Mouse (Mus musculus) urinary bladder, postnatal 4 days (tissue): Measurements from ENCODE around the gene Zcchc14.

Experiments
- DNase-seq, 2 experiments: peaks; one replicate each; pipeline ENCODE4 v3.0.0; 2021 to 2022; ENCODE audit warnings: low spot score in 2 of 2

Zcchc14 gene

DNA sequence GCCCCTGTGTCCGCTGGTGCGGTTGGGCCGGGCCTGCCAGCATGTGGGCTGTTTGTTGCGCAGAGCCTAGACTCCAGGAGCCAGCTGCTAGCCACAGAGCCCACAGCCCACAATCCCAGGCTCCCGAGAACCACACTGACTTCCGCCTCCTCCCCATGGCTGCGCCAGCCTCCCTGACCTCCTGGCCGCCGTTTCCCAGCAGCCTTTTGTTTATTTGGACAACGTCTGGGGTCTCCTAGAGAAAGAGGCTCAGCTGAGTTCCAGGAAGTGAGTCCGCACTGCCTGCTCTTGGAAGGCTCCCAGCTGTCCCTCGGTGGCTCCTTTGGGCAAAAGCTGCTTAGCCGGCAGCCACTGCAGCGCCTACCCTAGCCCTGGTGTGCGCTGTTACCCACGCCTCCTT is 12.6 kb upstream of the Zcchc14 start:
- peak; percentile 63 to 72 for DNase-seq

DNA sequence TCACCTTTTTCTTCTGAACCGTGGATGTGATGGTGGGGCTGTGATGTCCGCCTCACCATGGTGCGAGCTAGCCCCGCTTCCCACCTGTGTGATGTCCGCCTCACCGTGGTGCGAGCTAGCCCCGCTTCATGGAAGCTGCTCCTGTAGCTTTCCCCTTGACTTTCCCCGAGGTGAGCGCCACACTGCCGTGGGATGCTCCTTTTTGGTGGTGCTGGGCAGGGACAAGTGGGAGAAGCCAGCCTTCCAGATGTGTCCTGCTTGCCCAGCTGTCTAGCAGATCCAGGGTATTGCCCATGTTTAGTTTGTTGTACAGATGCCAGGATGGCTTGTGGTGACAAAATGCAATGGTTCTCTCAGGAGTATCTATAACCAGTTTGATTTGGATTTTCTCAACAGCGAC is 10.4 kb upstream of the Zcchc14 start:
- DNase-seq = no peak

DNA sequence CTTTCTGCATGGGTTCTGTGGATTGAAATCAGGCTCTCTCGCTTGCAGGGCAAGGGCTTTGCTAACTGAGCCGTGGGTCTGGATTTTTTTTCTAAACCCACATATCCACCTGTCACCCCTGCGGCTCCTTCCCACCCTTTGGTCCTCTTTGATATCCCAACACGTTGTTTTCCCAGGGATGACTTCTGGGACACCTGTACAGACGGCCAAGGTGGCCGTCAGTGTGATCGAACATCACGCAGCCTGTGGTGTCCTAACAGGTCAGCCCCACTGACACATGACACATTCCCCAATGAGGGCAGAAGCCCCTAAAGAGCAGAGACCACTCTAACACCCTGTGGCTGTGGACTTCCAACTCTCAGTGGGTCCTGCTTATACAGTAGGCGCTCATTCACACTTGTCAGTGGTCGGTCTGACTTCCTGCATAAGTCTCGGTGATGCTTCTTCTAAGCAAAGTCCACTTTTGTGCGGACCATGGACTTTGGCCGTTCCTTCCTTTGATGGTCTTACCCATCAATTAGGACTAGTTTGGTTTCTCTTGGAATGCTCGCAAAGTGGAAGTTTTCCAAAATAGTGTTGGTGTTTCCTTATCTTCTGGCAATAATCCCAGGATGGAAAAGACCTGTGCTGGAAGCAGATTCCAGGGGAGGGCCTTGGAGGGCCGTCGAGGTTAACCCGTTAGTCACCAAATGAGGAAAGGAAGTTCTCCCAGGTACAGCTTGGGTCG is 9.1 kb upstream of the Zcchc14 start:
- DNase-seq = no peak

DNA sequence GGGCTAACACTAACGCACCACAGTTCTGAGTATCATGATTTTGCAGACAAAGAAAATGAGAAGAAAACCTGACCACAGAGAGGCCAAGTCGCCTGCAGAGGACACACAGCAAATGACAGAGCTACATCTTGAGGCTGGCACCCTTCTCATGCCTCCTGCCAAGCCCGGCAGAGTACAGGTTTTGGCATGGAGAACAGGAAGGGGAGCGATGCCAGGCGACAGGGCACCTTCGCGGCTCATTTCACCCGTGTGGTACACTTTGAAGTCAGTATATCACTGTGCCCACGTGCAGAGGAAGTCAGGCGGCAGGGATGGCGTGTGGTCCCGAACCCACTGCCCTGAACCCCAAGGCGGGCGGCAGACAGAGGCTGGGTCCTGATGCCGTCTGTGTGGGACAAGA is 7.9 kb upstream of the Zcchc14 start:
- DNase-seq = no peak

DNA sequence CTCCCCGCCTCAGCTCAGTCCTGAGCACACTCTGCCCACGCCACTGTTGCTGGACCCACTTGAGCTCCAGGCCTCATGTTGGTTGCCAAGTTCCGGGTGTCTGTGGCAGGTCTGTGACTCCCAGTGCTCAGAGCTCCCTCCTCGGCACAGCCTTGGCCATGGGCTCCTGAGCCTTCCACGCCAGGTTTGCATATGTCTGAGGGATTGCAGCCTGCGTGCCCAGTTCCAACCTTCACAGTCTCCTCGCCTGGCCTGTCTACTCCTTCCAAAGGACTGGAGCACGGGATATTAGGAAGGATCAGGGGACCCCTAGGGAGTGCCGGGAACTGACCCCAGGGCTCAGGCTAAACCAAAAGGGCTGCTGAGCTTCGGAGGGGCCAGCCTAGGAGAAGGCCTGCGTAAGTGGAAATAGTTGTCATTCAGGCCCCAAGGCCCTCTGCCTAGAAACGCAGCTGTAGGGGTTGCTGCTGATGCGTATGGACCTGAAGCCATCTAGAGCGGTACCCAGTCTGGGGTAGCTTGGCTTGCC is 2.3 kb upstream of the Zcchc14 start:
- DNase-seq = no peak

DNA sequence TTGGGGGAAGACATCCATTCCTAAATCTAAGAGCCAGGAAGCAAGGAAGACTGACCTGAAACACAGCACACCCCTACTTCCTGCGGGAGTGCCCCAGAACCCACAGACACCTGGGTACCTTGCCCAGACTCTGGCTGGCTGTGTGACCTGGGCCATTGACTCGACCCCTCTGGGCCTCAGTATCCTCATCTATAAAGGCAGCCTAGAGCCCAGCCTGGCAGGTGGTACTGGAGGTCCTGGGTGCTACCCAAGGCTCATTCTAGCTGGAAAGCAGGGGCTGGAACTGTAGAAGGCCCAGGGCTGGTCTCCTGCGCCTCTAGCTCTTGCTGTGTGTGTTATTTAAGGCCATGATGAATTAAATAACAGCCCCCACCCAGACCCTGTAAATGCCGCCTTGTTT is 1.4 kb upstream of the Zcchc14 start:
- DNase-seq = no peak

DNA sequence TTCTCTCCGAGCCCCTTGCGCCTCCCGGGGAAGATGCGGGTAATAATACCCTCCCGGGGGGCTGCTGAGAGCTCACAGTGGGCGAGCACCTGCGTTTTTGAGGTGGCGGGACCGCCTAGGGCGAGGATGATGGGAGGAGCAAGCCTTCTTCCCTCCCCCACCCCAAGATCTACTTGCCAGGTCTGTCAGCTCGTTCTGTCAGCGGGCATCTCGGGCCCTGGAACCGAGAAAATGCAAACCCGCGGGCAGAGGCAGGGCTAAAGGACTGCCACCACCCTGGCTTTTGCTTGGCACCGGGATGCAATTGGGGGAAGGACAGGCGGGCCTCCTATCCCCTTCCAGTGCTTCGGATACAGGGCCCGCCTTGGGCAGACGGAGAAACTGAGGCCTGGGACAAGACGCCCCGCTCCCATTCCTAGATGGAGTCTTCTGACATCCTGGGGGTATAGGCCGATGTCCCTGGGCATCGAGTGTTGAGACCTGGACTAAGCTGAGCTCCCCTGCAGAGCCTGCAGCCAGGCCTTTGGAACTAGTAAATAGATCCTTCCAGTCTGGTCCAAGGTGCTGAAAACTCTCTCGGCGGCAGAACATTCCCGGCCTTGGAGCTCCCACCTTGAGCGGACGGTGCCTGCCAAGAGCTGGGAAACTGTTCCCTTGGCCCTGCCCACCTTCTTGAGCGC is 779 bp upstream of the Zcchc14 start:
- no peak for DNase-seq

DNA sequence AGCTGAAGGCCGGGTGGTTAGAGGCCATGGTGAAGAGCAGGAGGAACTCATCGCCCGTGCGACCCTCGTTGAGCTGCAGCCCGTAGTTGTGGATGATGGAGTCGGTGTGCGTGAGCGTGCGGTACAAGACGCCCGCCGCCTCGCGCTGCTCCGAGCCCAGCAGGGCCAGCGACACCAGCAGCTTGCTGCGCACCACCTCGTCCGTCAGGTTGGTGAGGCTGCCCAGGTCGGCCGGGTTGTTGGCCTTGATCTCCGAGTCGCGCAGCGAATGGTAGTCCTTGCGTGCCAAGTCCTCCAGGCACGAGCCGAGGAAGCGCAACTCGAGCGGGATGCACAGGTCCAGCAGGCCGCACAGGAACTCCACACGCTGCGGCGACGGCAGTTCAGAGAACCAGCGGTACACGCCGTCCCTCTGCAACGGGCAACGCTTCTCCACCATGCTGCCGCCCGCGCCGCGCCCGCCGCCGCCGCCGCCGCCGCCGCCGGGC is 783 bp downstream of the Zcchc14 start:
- DNase-seq = peak in 1 of 2 experiments; percentile 41

DNA sequence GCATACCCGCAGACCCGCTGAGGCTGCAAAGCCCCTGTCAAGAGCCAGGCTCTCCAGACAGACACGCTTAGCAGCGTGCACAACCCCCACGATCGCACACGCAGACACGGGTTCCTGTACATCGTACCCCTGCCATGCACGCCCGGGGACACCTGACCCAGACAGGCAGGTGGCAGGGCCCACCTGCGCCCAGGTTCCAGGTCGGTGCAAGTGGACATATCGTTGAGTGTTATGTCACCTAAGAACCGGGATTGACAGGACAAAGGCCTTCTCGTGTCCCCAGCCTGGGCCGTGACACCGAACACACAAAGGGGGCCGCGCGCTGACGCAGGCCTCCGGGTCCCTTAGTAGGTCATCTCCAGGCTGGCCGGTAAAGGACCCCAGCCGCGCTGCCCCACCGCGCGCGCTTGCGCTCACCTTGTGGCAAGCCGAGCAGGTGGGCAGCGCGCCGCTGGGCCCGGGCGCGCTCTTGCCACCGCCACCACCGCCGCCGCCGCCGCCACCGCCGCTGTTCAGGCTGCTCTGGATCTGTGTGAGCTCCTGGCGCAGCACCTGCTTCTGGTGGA is 1.3 kb downstream of the Zcchc14 start:
- no peak for DNase-seq

DNA sequence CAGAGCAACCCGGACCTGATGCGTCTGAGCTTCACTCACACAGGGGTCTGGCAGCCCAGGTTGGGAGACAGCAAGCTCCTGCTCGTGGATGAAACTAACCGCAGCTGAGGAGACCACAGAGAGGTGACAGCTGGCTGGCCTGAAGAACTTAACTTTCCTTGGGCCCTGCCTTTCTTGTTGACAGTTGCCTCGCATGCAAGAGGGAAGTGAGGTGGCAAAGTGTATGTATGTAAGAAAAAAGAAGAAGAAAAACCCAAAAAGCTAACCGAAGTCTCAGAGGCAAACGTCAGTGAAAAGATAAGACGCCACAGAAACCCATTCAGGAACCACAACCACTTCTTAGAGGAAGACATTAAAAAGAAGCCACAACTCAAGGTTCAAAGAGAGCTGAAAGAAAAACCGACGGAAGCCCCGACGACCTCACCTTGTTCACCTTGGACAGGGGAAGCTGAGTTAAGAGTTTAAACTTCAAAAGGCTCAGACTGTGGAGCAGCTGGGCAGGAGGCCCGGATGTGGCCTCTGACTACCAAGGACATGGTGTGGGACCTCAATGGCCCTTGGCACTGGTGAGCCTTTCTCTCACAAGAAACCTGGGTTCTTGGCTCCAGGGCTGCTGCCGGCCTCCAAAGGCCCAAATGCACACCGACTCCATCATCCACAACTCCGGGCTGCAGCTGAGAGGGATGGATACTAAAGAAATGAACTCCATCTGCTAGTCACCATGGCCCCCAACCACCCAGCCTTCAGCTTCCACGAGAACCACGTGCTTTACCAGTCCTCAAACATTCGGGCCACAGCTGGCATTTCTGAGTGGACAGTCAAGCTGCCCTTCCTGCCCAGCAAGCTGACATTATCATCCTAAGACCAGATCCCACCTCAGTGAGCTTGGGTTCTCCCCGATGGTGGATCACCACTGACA is 2.1 kb downstream of the Zcchc14 start:
- DNase-seq = no peak

DNA sequence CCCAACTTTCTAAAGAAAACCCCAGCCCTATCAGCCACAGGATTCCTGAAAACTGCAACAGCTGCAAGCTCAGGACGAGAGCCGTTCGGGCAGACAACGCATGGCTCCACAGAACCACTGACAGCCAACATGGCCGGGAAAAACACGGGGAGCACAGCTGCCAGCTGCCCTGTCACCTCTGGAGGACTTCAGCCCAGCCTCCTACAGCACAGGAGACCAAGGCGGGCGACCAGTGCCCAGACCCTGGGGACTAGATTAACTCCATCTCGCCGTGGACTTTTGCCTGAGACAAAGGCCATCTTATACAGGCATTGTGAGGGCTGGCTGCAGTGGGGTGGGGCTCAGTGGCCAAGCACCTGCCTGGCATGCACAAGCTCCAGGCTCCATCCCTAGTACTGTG is 2.8 kb downstream of the Zcchc14 start:
- no peak for DNase-seq

DNA sequence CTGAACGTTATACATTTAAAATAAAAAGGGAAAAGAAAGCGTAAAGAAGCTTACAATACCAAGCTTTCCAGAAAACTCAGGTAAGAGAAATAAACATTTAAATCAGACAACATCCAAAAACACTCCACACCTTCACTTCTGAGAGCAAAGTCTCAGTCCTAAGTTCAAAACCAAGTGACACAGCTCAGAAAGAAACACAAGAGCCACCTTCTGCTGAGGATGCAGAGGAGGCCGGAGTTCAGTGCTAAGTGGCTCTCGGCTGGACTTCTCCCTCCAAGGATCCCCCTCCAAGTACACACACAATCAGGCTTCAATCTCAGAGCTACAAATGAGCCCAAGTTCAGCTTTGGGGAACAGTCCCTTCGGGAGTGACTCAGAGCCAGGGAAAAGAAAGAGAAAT is 3.3 kb downstream of the Zcchc14 start:
- DNase-seq = no peak

DNA sequence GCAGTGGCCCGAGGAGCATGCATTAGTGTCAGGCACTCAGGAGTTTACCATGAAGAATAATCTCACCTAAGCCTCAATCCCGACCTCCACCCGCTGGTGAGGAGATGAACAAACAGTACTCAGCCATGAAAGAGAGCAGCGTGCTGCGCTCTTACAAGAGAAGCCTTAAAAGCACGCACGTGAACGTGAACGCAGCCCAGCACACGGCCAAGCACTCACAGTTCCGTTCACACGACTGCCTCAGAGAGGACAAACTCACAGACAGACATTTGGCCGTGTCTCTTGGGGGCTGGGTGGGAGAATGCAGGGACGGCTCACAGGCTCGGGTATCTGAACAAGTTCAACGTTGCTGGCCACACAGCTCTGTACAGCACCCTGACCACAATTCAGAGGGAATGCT is 4.2 kb downstream of the Zcchc14 start:
- no peak for DNase-seq

DNA sequence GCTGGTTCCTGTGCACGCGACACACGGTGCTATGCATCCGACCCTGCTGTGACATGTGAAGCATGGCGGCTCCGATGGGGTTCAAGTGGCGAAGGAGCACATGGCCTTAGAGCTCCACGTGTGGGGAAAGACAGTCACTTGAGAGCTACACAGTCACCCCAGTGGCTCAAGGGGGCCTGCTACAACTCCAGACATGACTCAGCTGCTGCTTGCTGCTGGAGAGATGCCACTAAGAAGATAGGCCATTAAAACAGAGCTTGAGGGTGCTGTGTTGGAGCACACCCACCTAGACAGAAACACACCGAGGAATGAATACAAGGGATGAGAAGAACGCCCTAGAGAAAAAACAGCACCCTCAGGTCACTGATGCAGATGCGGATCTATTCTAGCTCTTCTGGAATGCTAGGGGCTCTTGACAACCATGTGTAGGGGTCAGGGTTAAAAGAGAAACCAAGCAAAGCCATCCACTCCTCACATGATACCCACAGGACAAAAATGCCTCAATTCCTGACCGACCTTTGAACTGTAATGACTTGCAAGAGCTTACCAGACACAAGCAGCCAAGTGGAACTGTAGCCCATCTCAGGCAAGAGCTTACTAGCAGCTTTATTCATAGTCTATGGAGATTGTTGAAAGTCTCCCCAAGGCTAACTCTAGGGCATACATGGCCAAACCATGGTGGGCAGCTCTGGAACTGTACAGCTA is 5.0 kb downstream of the Zcchc14 start:
- no peak for DNase-seq

DNA sequence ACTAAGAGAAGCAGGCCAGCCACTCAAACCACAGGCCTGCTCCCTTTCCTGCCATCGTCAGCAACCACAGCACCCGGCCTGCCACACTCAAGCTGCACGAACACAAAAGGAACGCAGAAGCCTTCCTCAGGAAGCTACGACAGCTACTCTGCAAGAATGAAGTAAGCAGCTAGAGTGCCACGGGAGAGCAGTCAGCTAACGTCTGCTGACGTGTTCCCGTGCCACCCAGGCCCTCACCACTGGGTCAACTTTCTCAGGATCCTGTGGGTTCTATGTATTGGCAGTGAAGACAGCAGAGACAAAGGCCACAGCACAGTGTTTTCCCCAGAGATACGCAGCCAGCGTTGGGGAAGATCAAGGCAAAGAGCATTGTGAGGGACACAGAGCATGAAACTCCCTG is 9.3 kb downstream of the Zcchc14 start:
- DNase-seq = no peak

DNA sequence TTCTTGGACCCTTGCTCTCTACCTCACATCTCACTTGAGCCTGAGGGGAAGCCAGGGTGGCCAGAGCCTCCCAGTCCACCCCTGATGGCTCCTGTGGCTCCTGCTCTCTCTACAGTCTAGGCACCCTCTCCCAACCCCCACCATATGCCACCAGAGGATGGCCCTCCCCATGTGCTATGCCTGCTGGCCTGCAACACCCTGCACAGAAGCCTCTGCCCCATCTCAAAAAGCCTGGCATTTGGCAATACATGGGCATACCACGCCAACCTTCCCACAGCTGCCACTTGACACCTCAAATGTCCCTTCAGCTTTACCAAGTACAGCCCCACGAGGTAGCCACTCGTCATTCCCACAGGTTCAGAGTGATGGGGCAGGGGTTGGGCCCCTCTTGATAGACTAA is 9.9 kb downstream of the Zcchc14 start:
- DNase-seq = no peak

DNA sequence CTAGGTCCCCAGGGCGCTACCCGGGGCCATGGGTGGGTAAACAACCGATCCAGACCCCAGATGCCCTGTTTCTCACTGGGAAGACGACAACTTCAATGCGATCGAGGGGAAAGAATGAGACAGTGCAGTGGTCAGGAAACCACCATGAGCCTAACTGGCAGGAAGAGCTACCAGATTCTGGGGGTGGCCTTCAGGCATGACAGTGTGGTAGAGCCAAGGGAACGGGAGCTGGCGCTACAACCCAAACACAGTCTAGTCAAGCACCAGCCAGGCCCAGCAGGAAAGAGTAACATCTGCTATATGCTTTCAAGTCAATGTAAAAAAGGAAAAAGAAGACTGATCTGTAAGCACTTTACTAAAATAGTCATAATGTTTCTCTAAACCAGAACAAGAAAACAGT is 16.5 kb downstream of the Zcchc14 start:
- no peak for DNase-seq

DNA sequence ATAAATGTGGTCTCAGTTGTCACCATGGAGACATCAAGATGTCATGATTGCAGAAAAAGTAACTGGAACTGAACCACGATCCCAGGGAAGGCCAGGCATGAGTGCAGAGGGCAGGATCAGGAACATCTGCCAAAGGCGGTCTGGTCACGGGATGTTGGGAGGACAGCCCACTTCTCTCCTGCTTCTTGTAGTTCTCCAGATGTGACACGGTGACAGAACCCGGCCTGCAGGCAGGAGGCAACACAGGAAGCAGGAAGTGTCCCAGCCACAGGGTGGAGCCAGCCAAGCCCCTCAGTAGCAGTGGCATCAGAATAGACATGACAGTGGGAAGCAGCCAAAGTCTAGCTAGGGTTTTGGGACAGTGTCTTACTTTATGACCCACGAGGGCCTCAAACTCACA is 17.2 kb downstream of the Zcchc14 start:
- DNase-seq = no peak

DNA sequence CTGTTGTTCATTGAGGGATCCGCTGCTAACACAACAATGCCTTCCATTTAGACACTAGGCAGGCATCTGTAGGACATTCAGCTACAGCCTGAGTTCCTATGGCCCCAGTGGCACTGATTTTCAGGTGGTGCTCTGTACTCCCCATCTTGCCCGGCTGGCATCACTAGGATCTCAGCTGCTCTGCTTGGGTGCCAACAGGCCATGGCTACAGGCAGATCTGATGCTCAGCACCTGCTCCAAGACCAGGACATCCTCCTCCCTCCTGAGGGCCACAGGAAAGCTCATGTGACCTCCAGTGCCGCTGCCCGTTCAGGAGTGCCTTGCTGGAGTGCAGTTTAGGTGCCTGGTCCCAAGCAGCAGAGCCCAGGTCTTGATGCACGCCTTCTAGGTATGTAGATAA is 20.3 kb downstream of the Zcchc14 start:
- DNase-seq = no peak

DNA sequence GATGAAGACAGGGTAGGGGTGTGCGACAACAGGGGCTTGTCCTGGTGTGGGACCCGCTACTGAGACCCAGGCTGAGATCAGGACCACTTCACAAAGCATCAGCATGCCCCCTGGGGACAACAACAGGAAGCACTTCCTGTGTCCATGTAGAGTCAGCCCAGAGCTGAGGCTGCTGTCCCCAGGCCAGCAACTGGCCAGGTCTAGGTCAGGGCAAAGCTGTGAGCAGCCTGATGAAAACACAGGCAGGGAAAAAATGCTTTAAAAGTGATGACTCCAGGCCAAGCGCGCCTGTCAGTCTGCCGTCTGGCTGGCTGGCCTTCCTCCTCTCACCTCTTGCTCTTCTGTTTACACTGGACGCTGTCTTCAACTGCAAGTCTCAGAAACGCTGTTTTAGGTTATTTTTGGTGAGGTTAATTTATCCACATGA is 21.0 kb downstream of the Zcchc14 start:
- DNase-seq = no peak

DNA sequence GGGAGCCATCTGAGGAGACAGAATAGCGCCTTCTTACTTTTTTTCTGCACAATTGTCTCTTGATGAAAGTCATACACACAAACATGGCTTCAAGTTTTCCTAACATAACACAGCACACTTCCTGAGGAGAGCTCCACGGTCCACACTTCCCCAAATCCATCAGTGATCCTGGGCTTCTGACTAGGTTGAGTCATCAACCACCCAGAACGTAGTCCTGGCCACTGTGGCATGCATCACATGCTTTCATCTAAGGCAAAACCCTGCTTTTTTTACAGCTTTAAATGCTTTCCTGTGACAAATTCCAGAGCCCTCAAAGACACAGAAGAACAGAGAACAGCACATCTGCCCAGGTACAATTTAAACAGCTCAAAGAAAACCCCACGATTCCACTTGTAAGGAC is 24.0 kb downstream of the Zcchc14 start:
- no peak for DNase-seq
